Comparison of ENCODE assay signal across 8 mouse cellular contexts in the genomic region with DNA sequence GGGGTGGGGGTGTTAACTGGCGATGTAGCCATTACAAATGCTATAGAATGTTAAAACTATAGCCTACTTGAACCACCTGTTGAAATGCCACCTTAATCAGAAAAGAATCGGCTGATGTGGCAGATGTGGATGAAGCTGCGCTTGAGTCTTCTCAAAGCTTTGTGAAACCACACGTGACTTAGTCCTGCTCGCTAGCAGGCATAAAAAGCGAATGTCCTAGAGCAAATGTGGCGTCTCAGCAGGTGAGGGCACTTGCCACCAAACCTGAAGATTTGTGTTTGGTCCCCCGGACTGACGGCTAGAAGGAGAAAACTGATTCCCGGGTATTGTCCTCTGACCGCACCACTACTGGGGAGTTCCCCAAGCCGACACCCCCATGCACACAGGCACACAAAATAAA.
A peak's percentile ranks its signal among the peaks of the same experiment; 100 is the strongest.
DNase-seq lines count a peak whose midpoint lies in the region; ATAC-seq and TF ChIP-seq lines count a peak whose summit lies in the region.

No protein-coding gene starts in this region.

- WGBS in forebrain, embryonic 10.5 days: 64% methylated on average over 12 of the region's 12 CpGs
- 64% methylated on average over 12 of the region's 12 CpGs for WGBS in forebrain, embryonic 14.5 days
- 22% methylated on average over 12 of the region's 12 CpGs for WGBS in lung, embryonic 14.5 days
- WGBS in intestine, postnatal 0 days: 71% methylated on average over 12 of the region's 12 CpGs
- WGBS in neural tube, embryonic 14.5 days: 62% methylated on average over 12 of the region's 12 CpGs

- H3K27ac ChIP-seq in forebrain, embryonic 10.5 days: peak overlapping the region; percentile 86
- H3K27ac ChIP-seq in forebrain, embryonic 14.5 days (ENCODE audit: low read depth, low read length): no peak overlapping the region
- H3K27ac ChIP-seq in lung, embryonic 14.5 days (ENCODE audit: low read depth): peak overlapping the region; percentile 96
- no peak overlapping the region for H3K27ac ChIP-seq in intestine, postnatal 0 days (ENCODE audit: low read depth, low read length)
- no peak overlapping the region for H3K27ac ChIP-seq in neural tube, embryonic 14.5 days (ENCODE audit: low read depth, low read length)

- no peak overlapping the region for H3K4me2 ChIP-seq in forebrain, embryonic 14.5 days (ENCODE audit: low read length)
- H3K4me2 ChIP-seq in lung, embryonic 14.5 days: peak overlapping the region; percentile 74
- H3K4me2 ChIP-seq in intestine, postnatal 0 days (replicated peaks; ENCODE audit: low read depth): 0 out of 2 replicates have a peak overlapping the region, but pooled peaks have one; percentile 43
- peak overlapping the region; percentile 38; the same call in 1 of the 2 replicates for H3K4me2 ChIP-seq in neural tube, embryonic 14.5 days (ENCODE audit: low read depth, low read length)

- no peak for ATAC-seq in forebrain, embryonic 14.5 days
- no peak for ATAC-seq in lung, embryonic 14.5 days (ENCODE audit: insufficient read depth)
- no peak for ATAC-seq in intestine, postnatal 0 days
- no peak for ATAC-seq in neural tube, embryonic 14.5 days (ENCODE audit: low read depth)

- no peaks in the 10 kb centered on the region for H3K36me3 ChIP-seq in forebrain, embryonic 10.5 days (replicated peaks)
- H3K36me3 ChIP-seq in forebrain, embryonic 14.5 days (ENCODE audit: control insufficient read depth, insufficient read depth, low read length): no peaks in the 10 kb centered on the region
- no peaks in the 10 kb centered on the region for H3K36me3 ChIP-seq in lung, embryonic 14.5 days (ENCODE audit: insufficient read depth)
- H3K36me3 ChIP-seq in intestine, postnatal 0 days (ENCODE audit: control insufficient read depth, insufficient read depth): no peaks in the 10 kb centered on the region
- H3K36me3 ChIP-seq in neural tube, embryonic 14.5 days (ENCODE audit: control insufficient read depth, insufficient read depth, low read length): no peaks in the 10 kb centered on the region

- DNase-seq in forebrain, embryonic 10.5 days (ENCODE audit: extremely low spot score, low spot score): no peak
- no peak for DNase-seq in forebrain, embryonic 14.5 days (ENCODE audit: low spot score)
- peak; percentile 4 for DNase-seq in lung, embryonic 14.5 days
- DNase-seq in lung, postnatal 4 days: no peak
- DNase-seq in left cerebral cortex, adult 18-20 months (ENCODE audit: low spot score in 2 of 2): no peak
- DNase-seq in natural killer cell, adult 2 months (ENCODE audit: low spot score in 2 of 2): no peak

- no peaks in the 10 kb centered on the region for H3K27me3 ChIP-seq in forebrain, embryonic 10.5 days (ENCODE audit: poor library complexity, severe bottlenecking)
- H3K27me3 ChIP-seq in forebrain, embryonic 14.5 days (replicated peaks; ENCODE audit: control insufficient read depth, insufficient read depth, low read length): no peaks in the 10 kb centered on the region
- H3K27me3 ChIP-seq in lung, embryonic 14.5 days (ENCODE audit: insufficient read depth, low read length): no peaks in the 10 kb centered on the region
- no peaks in the 10 kb centered on the region for H3K27me3 ChIP-seq in intestine, postnatal 0 days (replicated peaks; ENCODE audit: control insufficient read depth, insufficient read depth, low read length)
- H3K27me3 ChIP-seq in neural tube, embryonic 14.5 days (ENCODE audit: control insufficient read depth, insufficient read depth, low read length): no peaks in the 10 kb centered on the region

- peaks cover 56% of the 10 kb centered on the region for H3K4me1 ChIP-seq in forebrain, embryonic 10.5 days
- peaks cover 20% of the 10 kb centered on the region for H3K4me1 ChIP-seq in forebrain, embryonic 14.5 days (ENCODE audit: control insufficient read depth, insufficient read depth, low read length)
- peaks cover 26% of the 10 kb centered on the region for H3K4me1 ChIP-seq in lung, embryonic 14.5 days (ENCODE audit: insufficient read depth)
- H3K4me1 ChIP-seq in intestine, postnatal 0 days (replicated peaks; ENCODE audit: control insufficient read depth, insufficient read depth, low read length): no peaks in the 10 kb centered on the region
- peaks cover 14% of the 10 kb centered on the region; the same call in 1 of the 2 replicates for H3K4me1 ChIP-seq in neural tube, embryonic 14.5 days (ENCODE audit: control insufficient read depth, insufficient read depth, low read length)

- TF ChIP-seq CTCF in lung, embryonic 14.5 days (IDR thresholded peaks at IDR 0.05; ENCODE audit: low read depth): no peak
- no peak for TF ChIP-seq CTCF in intestine, postnatal 0 days (IDR thresholded peaks at IDR 0.05; ENCODE audit: low read depth)

- no peaks in the 10 kb centered on the region for H3K9me3 ChIP-seq in forebrain, embryonic 10.5 days
- no peaks in the 10 kb centered on the region for H3K9me3 ChIP-seq in forebrain, embryonic 14.5 days (replicated peaks; ENCODE audit: control insufficient read depth, low read length)
- H3K9me3 ChIP-seq in lung, embryonic 14.5 days (ENCODE audit: low read depth, low read length): no peaks in the 10 kb centered on the region
- H3K9me3 ChIP-seq in intestine, postnatal 0 days (ENCODE audit: control insufficient read depth): no peaks in the 10 kb centered on the region
- H3K9me3 ChIP-seq in neural tube, embryonic 14.5 days (ENCODE audit: control insufficient read depth, low read length): no peaks in the 10 kb centered on the region

- no peak overlapping the region for H3K9ac ChIP-seq in forebrain, embryonic 14.5 days (ENCODE audit: low read length)
- H3K9ac ChIP-seq in lung, embryonic 14.5 days: no peak overlapping the region
- H3K9ac ChIP-seq in intestine, postnatal 0 days (ENCODE audit: low read depth, low read length): no peak overlapping the region
- H3K9ac ChIP-seq in neural tube, embryonic 14.5 days (replicated peaks; ENCODE audit: low read depth, low read length): no peak overlapping the region

- H3K4me3 ChIP-seq in forebrain, embryonic 10.5 days: peak overlapping the region; percentile 41; the same call in 1 of the 2 replicates
- H3K4me3 ChIP-seq in forebrain, embryonic 14.5 days (ENCODE audit: low read depth, low read length): no peak overlapping the region
- H3K4me3 ChIP-seq in lung, embryonic 14.5 days (ENCODE audit: low read depth, low read length): no peak overlapping the region
- H3K4me3 ChIP-seq in intestine, postnatal 0 days (ENCODE audit: low read depth, low read length): no peak overlapping the region
- H3K4me3 ChIP-seq in neural tube, embryonic 14.5 days (ENCODE audit: low read depth, low read length): no peak overlapping the region

Comparison
In these comparisons a context has a peak if more than half of its experiments do, and no peak if none do; other contexts are left out.
1. H3K27ac ChIP-seq: peak in forebrain, embryonic 10.5 days (single experiment) and lung, embryonic 14.5 days (single experiment); none in forebrain, embryonic 14.5 days (single experiment), intestine, postnatal 0 days (single experiment) and neural tube, embryonic 14.5 days (single experiment).